ENCODE assay signal across 24 mouse cellular contexts in the genomic region with DNA sequence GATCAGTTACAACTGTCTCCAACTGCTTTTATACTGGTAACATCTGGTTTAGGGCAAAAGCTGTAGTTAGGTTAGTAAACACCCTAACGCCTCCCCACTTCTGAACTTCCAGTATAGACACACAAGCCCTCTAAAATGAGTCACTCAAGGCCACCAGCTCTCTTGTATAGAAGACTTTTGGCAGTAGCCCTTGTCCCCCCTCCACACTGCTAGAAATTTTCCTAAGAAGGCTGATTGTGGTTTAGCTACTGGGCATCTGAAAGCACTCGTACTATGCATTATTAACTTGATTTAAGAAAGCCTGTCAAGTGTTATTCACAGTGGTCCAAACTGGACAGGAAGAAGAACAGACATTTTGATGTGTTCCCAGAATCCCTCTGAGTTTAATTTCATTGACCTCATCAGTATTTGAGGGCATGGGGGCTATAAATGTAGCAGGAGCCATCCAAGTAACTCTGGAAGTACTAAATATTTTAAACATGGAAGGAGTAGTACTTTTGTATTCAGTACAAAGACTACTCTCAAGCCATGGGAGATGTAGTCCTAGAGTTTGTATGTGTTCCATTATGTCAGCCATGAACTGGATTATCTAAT.
A peak's percentile ranks its signal among the peaks of the same experiment; 100 is the strongest.
DNase-seq lines count a peak whose midpoint lies in the region; ATAC-seq and TF ChIP-seq lines count a peak whose summit lies in the region.
"Had no signal": no experiment of that assay in that cellular context is flagged by ENCODE, and none has a peak within 500 bp of the region (broad histone marks: within the 10 kb centered on the region; RNA-seq: fewer than 3 reads in every experiment).

No protein-coding gene starts in this region.

- no peak overlapping the region for H3K9ac ChIP-seq in kidney, embryonic 15.5 days
- H3K9ac ChIP-seq: embryonic facial prominence, embryonic 12.5 days; forebrain, embryonic 12.5 days; hindbrain, embryonic 12.5 days had no signal

- H3K4me2 ChIP-seq in kidney, embryonic 15.5 days, result no peak overlapping the region
- H3K4me2 ChIP-seq: embryonic facial prominence, embryonic 12.5 days; forebrain, embryonic 12.5 days; hindbrain, embryonic 12.5 days had no signal

- TF ChIP-seq CTCF in embryonic fibroblast, embryonic 13.5 days (IDR thresholded peaks at IDR 0.05; ENCODE audit: borderline replicate concordance, insufficient read depth, low read length), result no peak

- TF ChIP-seq POLR2A in embryonic fibroblast, embryonic 13.5 days (IDR thresholded peaks at IDR 0.05; ENCODE audit: low read depth, low read length), result no peak

- H3K27ac ChIP-seq in kidney, embryonic 15.5 days, result 0 out of 2 replicates have a peak overlapping the region, but pooled peaks have one; percentile 9
- peak overlapping the region; percentile 65 for H3K27ac ChIP-seq in embryonic fibroblast, embryonic 13.5 days (ENCODE audit: insufficient read depth, low read length)
- H3K27ac ChIP-seq: embryonic facial prominence, embryonic 12.5 days; forebrain, embryonic 12.5 days; heart, embryonic 10.5 days; hindbrain, embryonic 12.5 days had no signal

- ATAC-seq in kidney, embryonic 15.5 days (replicated peaks; ENCODE audit: low FRiP score), result peak; percentile 57
- ATAC-seq in megakaryocyte-erythroid progenitor cell, adult 5-6 weeks (replicated peaks; ENCODE audit: low FRiP score, low TSS enrichment, poor library complexity, severe bottlenecking), result no peak
- ATAC-seq: activated CD4-positive, CD25-positive, alpha-beta regulatory T cell, adult 4 months; forebrain, embryonic 16.5 days; hindbrain, embryonic 16.5 days; Patski had no signal

- 49% methylated on average over 2 of the region's 2 CpGs for WGBS in kidney, embryonic 15.5 days

- no peaks in the 10 kb centered on the region for H3K9me3 ChIP-seq in kidney, embryonic 15.5 days (replicated peaks)
- H3K9me3 ChIP-seq: embryonic facial prominence, embryonic 12.5 days; forebrain, embryonic 12.5 days; heart, embryonic 10.5 days; hindbrain, embryonic 12.5 days had no signal

- H3K4me3 ChIP-seq in kidney, embryonic 15.5 days (replicated peaks), result no peak overlapping the region
- H3K4me3 ChIP-seq in embryonic fibroblast, embryonic 13.5 days (ENCODE audit: insufficient read depth, low read length), result no peak overlapping the region
- H3K4me3 ChIP-seq: embryonic facial prominence, embryonic 12.5 days; forebrain, embryonic 12.5 days; heart, embryonic 10.5 days; hindbrain, embryonic 12.5 days had no signal

- H3K4me1 ChIP-seq in kidney, embryonic 15.5 days, result no peaks in the 10 kb centered on the region
- no peaks in the 10 kb centered on the region for H3K4me1 ChIP-seq in embryonic fibroblast, embryonic 13.5 days (ENCODE audit: control insufficient read depth, insufficient read depth, low read length)
- H3K4me1 ChIP-seq: embryonic facial prominence, embryonic 12.5 days; heart, embryonic 10.5 days; hindbrain, embryonic 12.5 days had no signal

- peak; percentile 21 for DNase-seq in adrenal gland, adult 2 months
- no peak for DNase-seq in adrenal gland, postnatal 14 days
- DNase-seq in kidney, adult 18-20 months, result no peak
- peak; percentile 44 for DNase-seq in 3T3-L1 (ENCODE audit: low read depth, low spot score)
- no peak for DNase-seq in layer of hippocampus, postnatal 10 days (ENCODE audit: low spot score in 2 of 2)
- DNase-seq: adrenal gland, adult 8-10 months; cerebellum, adult 11-12 months; cerebellum, adult 9-10 months; cerebellum, postnatal 25 days; gastrocnemius, postnatal 10 days; heart, adult 18-20 months; heart, postnatal 10 days; heart, postnatal 4 days had no signal

- no peaks in the 10 kb centered on the region for H3K36me3 ChIP-seq in kidney, embryonic 15.5 days
- H3K36me3 ChIP-seq: embryonic facial prominence, embryonic 12.5 days; forebrain, embryonic 12.5 days; heart, embryonic 10.5 days; hindbrain, embryonic 12.5 days had no signal

- H3K27me3 ChIP-seq in kidney, embryonic 15.5 days, result no peaks in the 10 kb centered on the region
- H3K27me3 ChIP-seq: embryonic facial prominence, embryonic 12.5 days; forebrain, embryonic 12.5 days; hindbrain, embryonic 12.5 days; Patski had no signal

Comparison
In these comparisons a context has a peak if more than half of its experiments do, and no peak if none do; other contexts are left out.
1. DNase-seq: peak in adrenal gland, adult 2 months (single experiment) and 3T3-L1 (single experiment); none in adrenal gland, postnatal 14 days (single experiment), kidney, adult 18-20 months (single experiment) and layer of hippocampus, postnatal 10 days (0 of 2).